Comparison of ENCODE assay signal across 8 mouse cellular contexts in the genomic region with DNA sequence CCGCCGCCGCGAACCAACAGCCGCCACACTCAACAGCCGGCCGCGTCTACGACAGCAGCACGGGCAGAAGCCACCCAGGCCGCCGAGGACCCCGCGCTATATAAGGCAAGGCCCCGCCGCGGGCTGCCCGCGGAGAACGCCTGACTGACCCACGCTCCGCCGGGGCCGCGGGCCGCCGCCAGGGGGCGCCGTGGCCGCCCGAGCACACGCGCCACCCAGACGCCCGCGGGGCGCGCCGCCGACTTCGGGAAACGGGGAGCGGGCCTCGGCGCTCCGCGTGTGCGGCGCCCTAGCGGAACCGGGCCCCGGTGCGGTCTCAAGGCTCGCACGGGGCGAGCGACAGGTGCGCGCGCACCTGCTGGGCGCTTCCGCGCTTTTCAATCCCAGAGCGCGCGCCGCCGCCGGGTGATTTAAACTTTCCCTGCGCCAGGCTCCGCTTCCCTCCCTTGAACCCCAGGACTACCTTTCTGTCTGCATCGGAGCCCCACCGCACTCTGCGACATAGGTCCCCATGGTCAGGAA. TPM values are rescaled to one million over a fixed set of nuclear protein-coding genes. Genes with fewer than 3 reads are reported as not detected.
DNase-seq lines count a peak whose midpoint lies in the region; ATAC-seq lines count a peak whose summit lies in the region.

A gene (minus strand): TSS at position 153 of the 522 bp plus-strand sequence.

- H3K4me3 ChIP-seq in embryonic facial prominence, embryonic 10.5 days, result peak within 1 kb of the TSS; percentile 84
- H3K4me3 ChIP-seq in midbrain, embryonic 11.5 days (ENCODE audit: low read depth, low read length), result peak within 1 kb of the TSS; percentile 84

- peaks cover 13% of the 10 kb centered on the region for H3K4me1 ChIP-seq in embryonic facial prominence, embryonic 10.5 days
- H3K4me1 ChIP-seq in midbrain, embryonic 11.5 days (ENCODE audit: control insufficient read depth, insufficient read depth, low read length), result peaks cover 7% of the 10 kb centered on the region

- H3K9me3 ChIP-seq in embryonic facial prominence, embryonic 10.5 days, result no peaks in the 10 kb centered on the region
- H3K9me3 ChIP-seq in midbrain, embryonic 11.5 days (ENCODE audit: control insufficient read depth, low read length), result no peaks in the 10 kb centered on the region

- WGBS in embryonic facial prominence, embryonic 10.5 days, result under 1% methylated on average over 74 of the region's 74 CpGs
- under 1% methylated on average over 50 of the region's 74 CpGs for WGBS in midbrain, embryonic 11.5 days

- peak; percentile 91 for ATAC-seq in granulocyte monocyte progenitor cell, adult 5-6 weeks (replicated peaks; ENCODE audit: poor library complexity, severe bottlenecking)
- ATAC-seq in midbrain, embryonic 11.5 days (ENCODE audit: low FRiP score), result peak; percentile 99

- intact Hi-C loops in left cerebral cortex, postnatal 4 days (cut with DNase I), result no loop called here

- peak within 1 kb of the TSS; percentile 92 for H3K9ac ChIP-seq in midbrain, embryonic 11.5 days (ENCODE audit: low read length)

- peak within 1 kb of the TSS; percentile 98 for H3K27ac ChIP-seq in embryonic facial prominence, embryonic 10.5 days (replicated peaks)
- peak within 1 kb of the TSS; percentile 86 for H3K27ac ChIP-seq in midbrain, embryonic 11.5 days (ENCODE audit: low read depth, low read length)

- peak; percentile 96 for DNase-seq in adrenal gland, postnatal 14 days
- DNase-seq in embryonic facial prominence, embryonic 10.5 days (ENCODE audit: low spot score), result peak; percentile 92
- DNase-seq in kidney, adult 11 months, result peak; percentile 91
- peak; percentile 93 for DNase-seq in left cerebral cortex, postnatal 4 days
- DNase-seq in midbrain, embryonic 11.5 days (ENCODE audit: low spot score, missing footprints), result peak; percentile 99
- peak; percentile 88 for DNase-seq in right cerebral cortex, postnatal 4 days
- peak; percentile 88 for DNase-seq in yolk sac, embryonic 10.5 days (ENCODE audit: low spot score)

- peaks cover 9% of the 10 kb centered on the region; the same call in 1 of the 2 replicates for H3K27me3 ChIP-seq in embryonic facial prominence, embryonic 10.5 days (replicated peaks; ENCODE audit: low read depth, poor library complexity, severe bottlenecking)
- H3K27me3 ChIP-seq in midbrain, embryonic 11.5 days (ENCODE audit: control insufficient read depth, insufficient read depth, low read length), result no peaks in the 10 kb centered on the region

- H3K4me2 ChIP-seq in midbrain, embryonic 11.5 days, result peak within 1 kb of the TSS; percentile 66

- peaks cover 12% of the 10 kb centered on the region for H3K36me3 ChIP-seq in embryonic facial prominence, embryonic 10.5 days (replicated peaks)
- peaks cover 2% of the 10 kb centered on the region for H3K36me3 ChIP-seq in midbrain, embryonic 11.5 days (ENCODE audit: control insufficient read depth, insufficient read depth, low read length)

RNA-seq across cellular contexts. Expression of the gene that starts here (rescaled TPM):
- 85.7 and 90.8 TPM in 2 replicates for total RNA-seq in adrenal gland, postnatal 14 days (2021)
- 29.0 and 32.8 TPM in 2 replicates for polyA plus RNA-seq in embryonic facial prominence, embryonic 10.5 days (2016; fragmentation: Nextera tagmentation; extraction: Ambion mirVana)
- 53.7 and 70.2 TPM in 2 replicates for total RNA-seq in granulocyte monocyte progenitor cell, adult 5-6 weeks (2014; fragmentation: Nextera tagmentation)
- 14.8 and 19.1 TPM in 2 replicates for total RNA-seq in granulocyte monocyte progenitor cell, adult 5-6 weeks (2017)
- 10 to 100 TPM; 50.4 to 58.1 TPM for total RNA-seq in left cerebral cortex, postnatal 4 days (2021)
- 27.8 and 28.4 TPM in 2 replicates for polyA plus RNA-seq in midbrain, embryonic 11.5 days (2014; fragmentation: Nextera tagmentation; extraction: Ambion mirVana)

Comparison
In these comparisons a context has a peak if more than half of its experiments do, and no peak if none do; other contexts are left out.
1. Peak in every context shown above with its lines: DNase-seq, ATAC-seq, H3K4me3 ChIP-seq and H3K27ac ChIP-seq.